Mouse (Mus musculus) liver, adult (tissue): Measurements from ENCODE around the gene Tfap2c.

Source experiments
- GATA4 ChIP-seq: IDR thresholded peaks from 2 replicates; pipeline ENCODE4 v1.6.1; 2014; ENCODE audit warnings: mild to moderate bottlenecking, low read length; ENCODE audit not compliant: insufficient replicate concordance

Tfap2c gene

DNA sequence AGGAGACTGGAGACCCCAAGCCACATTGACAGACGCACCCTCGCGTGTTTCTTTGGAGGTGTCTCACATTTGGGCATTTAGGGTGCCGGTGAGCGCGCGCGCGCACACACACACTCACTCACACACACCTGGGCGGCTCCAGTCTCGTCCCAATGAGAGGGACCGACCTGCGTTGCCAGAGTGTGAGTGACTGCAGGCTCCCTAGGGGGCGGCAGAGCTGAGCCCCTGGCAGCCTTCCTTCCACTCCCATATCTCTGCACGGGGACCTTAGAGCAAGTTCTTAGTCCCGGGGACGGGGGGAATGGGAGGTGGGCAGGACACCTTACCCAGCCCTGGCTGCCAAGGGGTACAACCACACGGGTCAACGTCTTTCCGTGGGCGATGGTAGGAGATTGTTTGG, 2.3 kb upstream of the Tfap2c start:
- no peak for TF ChIP-seq GATA4

GRCm38 (mm10) chr2:172547807-172548586, 1.4 kb upstream of the Tfap2c start:
- peak; percentile 72 for TF ChIP-seq GATA4

DNA sequence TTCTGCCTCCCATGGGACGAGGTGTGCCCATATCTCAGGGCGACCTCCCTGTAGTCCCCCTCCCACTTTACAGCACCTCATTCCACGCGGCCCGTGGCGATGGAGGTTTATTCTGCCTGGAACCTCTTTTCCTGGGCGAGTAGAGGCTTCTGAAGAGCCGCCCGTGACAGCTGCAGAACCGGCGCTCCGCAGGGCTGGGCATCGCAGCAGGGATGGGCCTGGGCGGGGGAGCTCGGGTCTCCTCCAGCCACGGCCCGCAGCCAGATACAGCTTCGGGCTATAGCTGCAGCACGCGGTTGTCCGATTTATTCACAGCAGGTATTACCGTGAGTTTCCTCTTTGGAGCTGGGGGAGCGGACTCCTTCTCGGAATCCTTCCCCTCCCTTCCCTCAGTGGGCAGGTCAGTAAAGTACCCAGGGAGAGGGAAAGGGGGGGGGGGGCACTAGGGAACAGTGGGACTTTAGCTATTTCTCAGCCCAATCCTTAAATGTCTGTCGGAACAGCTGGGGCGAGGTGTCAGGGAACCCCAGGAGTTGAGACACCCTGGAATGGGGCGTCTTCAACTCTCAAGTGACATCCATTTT, 629 bp upstream of the Tfap2c start:
- no peak for TF ChIP-seq GATA4

DNA sequence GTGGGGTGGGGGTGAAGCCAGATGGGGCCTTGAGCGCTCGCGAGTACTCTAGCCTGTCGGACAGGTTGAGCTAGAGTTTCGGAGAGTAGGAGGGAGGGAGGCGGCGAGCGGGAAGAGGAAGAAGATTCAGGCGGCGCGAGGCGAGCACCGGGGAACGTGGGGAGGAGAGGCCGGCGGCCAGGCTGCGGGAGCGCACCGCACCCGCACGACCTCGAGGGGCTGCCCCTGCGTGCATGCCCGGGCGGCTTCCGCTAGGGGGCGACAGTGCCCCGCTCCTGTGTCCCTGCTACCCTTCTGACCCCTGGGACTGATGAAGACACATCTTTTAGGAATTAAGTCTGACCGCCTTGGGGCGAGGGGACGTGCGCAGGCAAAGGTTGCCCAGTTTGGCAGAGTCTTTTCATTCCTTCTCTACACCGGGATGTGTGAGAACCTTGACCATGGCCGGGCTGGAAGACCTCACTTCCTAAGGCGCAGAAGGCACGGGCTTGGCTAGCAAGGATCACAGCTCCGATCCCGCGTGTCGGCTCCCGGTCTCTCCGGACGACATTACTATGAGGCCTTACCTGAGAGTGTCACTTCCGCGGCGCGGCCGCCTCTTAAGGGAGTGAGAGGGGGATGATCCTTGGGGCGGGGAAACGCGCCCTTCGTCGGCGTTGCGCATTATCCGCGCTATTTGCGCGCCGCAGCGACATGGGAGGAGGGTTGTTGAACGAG, 1.1 kb downstream of the Tfap2c start:
- no peak for TF ChIP-seq GATA4

DNA sequence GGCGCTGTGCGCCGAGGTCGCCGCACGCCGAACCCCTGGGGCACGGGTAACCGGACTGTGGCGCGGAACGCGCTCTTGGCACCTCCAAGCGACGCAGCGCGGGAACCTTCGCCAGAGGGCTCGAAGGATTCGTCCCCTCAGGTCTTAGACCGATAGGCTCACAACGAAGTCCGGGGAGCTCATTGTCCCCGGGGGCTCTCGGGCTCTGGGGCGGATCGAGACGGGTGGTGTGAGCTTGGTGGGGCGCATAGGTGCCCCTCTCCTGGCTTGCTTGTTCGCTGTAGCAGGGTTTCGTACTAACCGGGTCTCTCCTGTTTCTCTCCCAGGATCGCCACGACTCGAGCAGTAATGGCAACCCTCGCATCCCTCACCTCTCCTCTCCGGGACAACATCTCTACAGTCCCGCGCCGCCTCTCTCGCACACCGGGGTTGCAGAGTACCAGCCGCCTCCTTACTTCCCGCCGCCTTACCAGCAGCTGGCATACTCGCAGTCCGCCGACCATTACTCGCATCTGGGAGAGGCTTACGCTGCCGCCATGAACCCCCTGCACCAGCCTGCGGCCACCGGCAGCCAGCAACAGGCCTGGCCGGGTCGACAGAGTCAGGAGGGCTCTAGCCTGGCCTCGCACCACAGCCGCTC, 1.8 kb downstream of the Tfap2c start:
- no peak for TF ChIP-seq GATA4

GRCm38 (mm10) chr2:172551872-172552271, 2.5 kb downstream of the Tfap2c start:
- TF ChIP-seq GATA4, result no peak

DNA sequence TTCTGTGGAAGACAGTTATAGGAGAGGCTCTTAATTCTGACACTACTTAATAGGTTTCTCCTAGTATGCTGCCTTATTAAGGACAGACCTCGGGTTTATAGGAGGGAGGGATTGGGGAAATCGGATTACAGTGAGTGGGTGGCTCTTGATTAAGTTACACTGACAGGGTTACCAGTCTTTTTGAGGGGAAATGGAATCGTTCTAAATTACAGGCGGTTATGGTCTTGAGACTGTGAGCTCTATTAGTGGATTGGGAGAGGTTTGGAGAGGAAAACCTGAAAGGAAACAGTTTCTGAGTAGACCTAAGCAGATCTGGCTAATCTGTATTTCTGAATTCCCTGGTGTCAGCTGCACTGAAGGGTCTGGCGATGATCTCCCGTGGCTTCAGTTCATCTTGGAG, 3.3 kb downstream of the Tfap2c start:
- no peak for TF ChIP-seq GATA4

DNA sequence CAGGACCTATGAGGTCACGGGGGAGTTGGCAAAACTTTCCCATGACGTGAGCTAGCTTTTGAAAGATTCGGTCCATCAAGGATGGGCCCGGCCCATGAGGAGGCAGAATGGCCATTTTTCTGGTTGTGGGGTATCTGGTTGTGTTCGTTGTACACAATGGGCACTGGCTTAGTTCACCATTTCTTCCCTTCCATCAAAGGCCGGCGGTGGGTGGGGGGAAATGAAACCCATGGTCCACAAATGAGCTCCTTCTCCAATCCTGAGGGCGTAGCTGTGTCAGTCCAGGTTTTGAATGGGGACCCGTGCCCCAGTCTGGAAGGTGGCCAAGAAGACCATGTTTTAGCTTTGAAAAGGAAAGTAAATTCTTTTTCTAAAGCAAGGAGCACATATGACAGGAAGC, 4.8 kb downstream of the Tfap2c start:
- TF ChIP-seq GATA4, result no peak

DNA sequence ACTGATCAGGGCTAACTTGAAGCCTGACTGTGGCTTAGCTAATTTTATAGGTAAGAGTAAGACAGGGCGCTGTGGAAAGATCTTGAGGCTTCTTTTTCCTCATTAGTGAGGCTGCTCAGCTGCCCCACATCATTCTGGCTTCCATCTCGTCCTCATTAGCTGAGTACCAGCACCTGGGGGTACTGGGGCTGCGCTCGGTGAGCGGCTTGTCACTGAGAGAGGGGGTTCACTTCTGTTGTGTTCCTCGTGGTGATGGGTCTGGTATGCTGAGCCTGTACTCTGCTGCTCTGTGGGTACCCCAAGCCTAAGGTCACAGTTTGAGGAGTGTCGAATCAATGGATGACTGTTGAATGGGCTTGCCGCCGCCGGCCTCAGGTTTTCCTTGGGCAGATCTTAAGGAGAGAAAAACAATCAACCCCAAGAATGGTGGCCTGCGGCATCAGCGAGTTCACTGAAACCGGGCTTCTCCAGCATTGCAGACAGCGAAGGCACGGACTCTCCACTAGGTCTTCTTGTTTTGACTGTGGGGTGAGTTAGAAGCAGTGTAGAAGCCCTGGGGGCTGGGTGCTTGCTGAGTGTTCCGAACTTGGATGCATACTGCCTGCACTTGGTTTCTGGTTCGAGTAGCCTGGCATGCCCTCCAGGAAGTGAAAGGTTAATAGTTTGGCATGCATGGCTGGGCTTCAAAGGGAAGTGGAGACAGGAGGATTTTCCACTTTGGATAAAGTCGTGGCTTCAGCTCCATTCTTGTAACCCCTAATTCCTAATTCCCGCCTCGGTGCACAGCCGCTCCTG, 9.5 kb downstream of the Tfap2c start:
- TF ChIP-seq GATA4, result no peak

- TF ChIP-seq GATA4, result no peak
Observed at GRCm38 (mm10) chr2:172561016-172561415, 11.6 kb downstream of the Tfap2c start.

DNA sequence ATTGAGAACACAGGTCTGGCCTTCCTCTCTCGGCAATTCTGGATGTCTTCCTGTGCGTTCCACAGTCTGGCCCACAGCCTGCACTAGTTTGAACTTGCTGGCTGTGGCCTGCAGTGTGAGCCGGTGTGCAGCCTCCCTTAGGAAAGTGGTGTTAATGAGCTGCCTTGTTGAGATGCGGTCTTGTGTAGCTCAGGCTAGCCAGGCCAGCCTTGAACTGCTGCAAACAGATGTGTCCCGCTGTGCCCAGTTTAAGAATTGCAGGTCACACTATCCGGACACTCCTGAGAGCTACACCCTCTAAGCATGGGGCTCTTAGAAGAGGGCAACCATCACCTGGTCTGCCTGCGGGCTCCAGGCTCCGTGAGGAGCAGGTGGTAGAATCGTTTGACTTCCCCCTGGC, 18.4 kb downstream of the Tfap2c start:
- TF ChIP-seq GATA4, result no peak

DNA sequence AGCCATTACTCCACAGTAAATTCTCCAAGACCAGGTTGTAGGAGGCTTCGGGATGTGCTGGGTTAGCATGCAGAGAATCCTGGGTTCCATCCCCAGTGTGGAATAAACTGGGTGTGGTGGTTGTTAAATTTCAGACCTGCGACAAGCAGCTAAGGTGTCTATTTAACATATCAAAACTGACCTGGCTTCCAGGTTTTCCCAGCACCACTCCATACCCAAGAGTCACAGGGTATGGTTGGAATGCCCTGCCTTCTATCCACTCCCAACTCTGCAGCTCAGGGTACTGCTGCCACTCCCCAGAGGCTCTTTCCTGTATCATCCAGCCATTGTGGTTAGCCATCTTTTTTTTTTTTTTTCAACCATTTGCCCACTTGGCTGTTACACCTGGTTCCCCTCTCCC, 19.1 kb downstream of the Tfap2c start:
- no peak for TF ChIP-seq GATA4

DNA sequence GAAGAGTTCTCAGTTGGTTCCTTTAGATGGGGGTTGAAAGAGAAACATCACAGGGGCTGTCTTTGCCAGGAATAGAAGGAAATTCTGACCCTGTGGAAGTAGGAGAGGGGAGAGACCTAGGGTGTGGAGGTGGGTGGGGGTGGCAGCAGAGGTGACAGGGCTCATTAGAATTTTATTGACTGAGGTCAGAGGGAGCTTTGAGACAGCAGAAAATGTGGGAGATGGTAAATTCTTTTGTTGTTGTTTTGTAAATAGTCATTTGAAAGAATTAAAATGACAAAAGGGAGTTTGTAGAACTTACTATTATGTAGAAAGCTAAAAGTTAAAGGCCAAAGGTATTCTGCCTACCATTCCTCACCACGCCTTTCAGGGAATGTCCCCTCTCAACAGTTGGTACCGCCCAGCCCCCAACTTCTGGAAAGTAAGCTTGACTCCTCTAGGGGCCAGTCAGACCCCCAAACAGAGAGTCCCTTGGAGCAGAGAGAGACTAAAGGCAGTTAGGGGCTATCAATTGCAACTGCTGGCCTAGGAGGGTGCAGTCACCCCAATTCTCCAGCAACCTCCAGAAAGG, 27.9 kb downstream of the Tfap2c start:
- no peak for TF ChIP-seq GATA4

DNA sequence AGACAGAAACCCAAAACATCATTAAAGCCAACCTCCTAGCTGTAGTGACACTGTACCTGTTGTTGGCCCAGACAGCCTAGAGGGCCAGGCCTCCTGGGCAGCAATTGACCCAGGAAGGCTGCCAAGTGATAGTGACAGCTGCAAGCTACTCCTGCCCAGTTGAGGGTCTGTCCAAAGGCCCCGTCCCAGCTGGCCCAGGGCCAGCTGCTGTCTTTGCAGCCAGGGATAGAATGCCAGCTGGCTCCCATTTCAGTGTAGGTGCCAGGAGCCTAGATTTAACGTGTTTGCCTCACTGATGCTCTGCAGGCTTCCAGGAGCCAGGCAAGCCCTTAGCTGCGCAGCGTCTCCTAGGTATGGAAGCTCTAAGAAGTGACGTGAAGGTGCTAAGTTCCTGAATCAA, 29.8 kb downstream of the Tfap2c start:
- TF ChIP-seq GATA4, result peak; percentile 40; the same call in 1 of the 2 replicates
